Mouse (Mus musculus) heart, postnatal 0 days (tissue): ENCODE data around the gene Faf1.

Source experiments
- CTCF ChIP-seq: IDR thresholded peaks from 2 replicates; pipeline ENCODE4 v1.5.1; 2016; ENCODE audit warnings: antibody characterized with exemption, control low read depth, low read depth
- EP300 ChIP-seq: IDR thresholded peaks from 2 replicates; pipeline ENCODE4 v1.6.1; 2016; ENCODE audit warnings: antibody characterized with exemption, low read depth

GRCm38 (mm10) chr4:109656301-109656700, 20.1 kb upstream of the Faf1 start:
- TF ChIP-seq CTCF, result no peak
- TF ChIP-seq EP300, result no peak
